8 mouse cellular contexts compared by ENCODE assay signal in the genomic region with DNA sequence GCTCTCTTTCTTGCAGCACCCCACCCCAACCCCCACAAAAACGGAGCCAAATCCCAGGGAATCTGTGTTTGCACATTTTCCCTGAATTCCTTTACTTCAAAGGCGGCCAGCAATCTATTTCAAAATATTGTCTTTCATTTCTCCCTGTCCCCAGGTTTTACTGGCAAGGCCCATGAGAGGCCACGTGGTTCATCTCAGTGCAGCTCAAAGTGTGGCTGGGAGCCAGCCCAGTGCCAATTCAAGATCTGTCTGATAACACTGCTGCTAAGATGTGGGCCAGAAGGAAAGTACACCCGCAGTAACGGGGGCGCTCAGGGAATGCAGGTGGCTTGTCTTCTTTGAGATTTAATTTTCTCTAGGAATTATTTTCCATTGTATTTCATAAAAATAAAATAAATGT. TPM values are rescaled to one million over a fixed set of nuclear protein-coding genes. Genes with fewer than 3 reads are reported as not detected.
A peak's percentile ranks its signal among the peaks of the same experiment; 100 is the strongest.
DNase-seq lines count a peak whose midpoint lies in the region; ATAC-seq and TF ChIP-seq lines count a peak whose summit lies in the region.

No protein-coding gene starts in this region.

- 20% methylated on average over 6 of the region's 6 CpGs for whole genome bisulfite sequencing in liver, adult 2 months
- WGBS in hindbrain, embryonic 12.5 days: 24% methylated on average over 6 of the region's 6 CpGs
- 21% methylated on average over 6 of the region's 6 CpGs for WGBS in stomach, embryonic 16.5 days

- DNase-seq in liver, adult 2 months (ENCODE audit: extremely low read depth, low read depth, low spot score): peak; percentile 86
- DNase-seq in liver: no peak
- DNase-seq in cerebellum, adult 18-20 months: peak; percentile 80 to 83
- DNase-seq in layer of hippocampus, adult 9-11 months: peak; percentile 63
- DNase-seq in lung, postnatal 25 days (ENCODE audit: low spot score): peak; percentile 67
- DNase-seq in embryo, embryonic 10 days (ENCODE audit: low spot score): no peak

- TF ChIP-seq CTCF in liver, adult 2 months (IDR thresholded peaks at IDR 0.05; ENCODE audit: low read depth, low read length): no peak

- no peak overlapping the region for H3K9ac ChIP-seq in liver, adult 2 months (ENCODE audit: low read depth, low read length)
- peak overlapping the region; percentile 59; the same call in 1 of the 2 replicates for H3K9ac ChIP-seq in hindbrain, embryonic 12.5 days
- peak overlapping the region; percentile 74; the same call in 1 of the 2 replicates for H3K9ac ChIP-seq in stomach, embryonic 16.5 days (ENCODE audit: low read length)

- no peaks in the 10 kb centered on the region; the same call in 1 of the 2 replicates for H3K27me3 ChIP-seq in liver, adult 2 months (ENCODE audit: control insufficient read depth, insufficient read depth, low read length)
- peaks cover 5% of the 10 kb centered on the region; the same call in 1 of the 2 replicates for H3K27me3 ChIP-seq in hindbrain, embryonic 12.5 days
- H3K27me3 ChIP-seq in stomach, embryonic 16.5 days (ENCODE audit: control insufficient read depth, insufficient read depth, low read length): no peaks in the 10 kb centered on the region

- no peak for TF ChIP-seq POLR2A in liver, adult 2 months (IDR thresholded peaks at IDR 0.05; ENCODE audit: extremely low read depth, insufficient read depth, low read length)

- H3K9me3 ChIP-seq in hindbrain, embryonic 12.5 days (replicated peaks): no peaks in the 10 kb centered on the region
- no peaks in the 10 kb centered on the region for H3K9me3 ChIP-seq in stomach, embryonic 16.5 days (replicated peaks; ENCODE audit: control insufficient read depth, low read length)

- peak overlapping the region; percentile 80 for H3K4me2 ChIP-seq in hindbrain, embryonic 12.5 days (replicated peaks)
- peak overlapping the region; percentile 97 for H3K4me2 ChIP-seq in stomach, embryonic 16.5 days (ENCODE audit: low read depth, low read length)

- no peak for ATAC-seq in hindbrain, embryonic 12.5 days (ENCODE audit: low FRiP score)
- ATAC-seq in stomach, embryonic 16.5 days (ENCODE audit: insufficient read depth, low FRiP score): no peak

- no peaks in the 10 kb centered on the region for H3K79me2 ChIP-seq in liver, adult 2 months (ENCODE audit: control insufficient read depth, insufficient read depth, low read length)

- peak overlapping the region; percentile 59; the same call in 1 of the 2 replicates for H3K4me3 ChIP-seq in liver, adult 2 months (ENCODE audit: insufficient read depth, low read depth, low read length)
- peak overlapping the region; percentile 39; the same call in 1 of the 2 replicates for H3K4me3 ChIP-seq in hindbrain, embryonic 12.5 days
- H3K4me3 ChIP-seq in stomach, embryonic 16.5 days (replicated peaks; ENCODE audit: low read length): peak overlapping the region; percentile 58

- H3K4me1 ChIP-seq in liver, adult 2 months (ENCODE audit: control insufficient read depth, insufficient read depth, low read length): peaks cover 2% of the 10 kb centered on the region; the same call in 1 of the 2 replicates
- peaks cover 15% of the 10 kb centered on the region for H3K4me1 ChIP-seq in hindbrain, embryonic 12.5 days
- peaks cover 12% of the 10 kb centered on the region for H3K4me1 ChIP-seq in stomach, embryonic 16.5 days (ENCODE audit: control insufficient read depth, insufficient read depth, low read length)

- no peak overlapping the region for H3K27ac ChIP-seq in liver, adult 2 months (replicated peaks; ENCODE audit: insufficient read depth, low read depth, low read length)
- no peak overlapping the region for H3K27ac ChIP-seq in hindbrain, embryonic 12.5 days
- no peak overlapping the region for H3K27ac ChIP-seq in stomach, embryonic 16.5 days (ENCODE audit: low read length)

- no peaks in the 10 kb centered on the region for H3K36me3 ChIP-seq in liver, adult 2 months (ENCODE audit: control insufficient read depth, insufficient read depth, low read length)
- peaks cover 31% of the 10 kb centered on the region for H3K36me3 ChIP-seq in hindbrain, embryonic 12.5 days
- no peaks in the 10 kb centered on the region for H3K36me3 ChIP-seq in stomach, embryonic 16.5 days (ENCODE audit: control insufficient read depth, insufficient read depth, low read length)

RNA-seq across cellular contexts. Expression of a gene that starts 27.5 kb away (rescaled TPM):
- 0.18 TPM in 1 of 2 replicates, not detected in the other for total RNA-seq in liver, adult 2 months (2014; rRNA removed)
- not detected in 2 replicates for polyA plus RNA-seq in liver, adult 2 months (2012; rRNA removed)
- polyA plus RNA-seq in hindbrain, embryonic 12.5 days (2016; fragmentation: Nextera tagmentation; extraction: Ambion mirVana): 5.1 and 6.4 TPM in 2 replicates
- 1.6 and 2.4 TPM in 2 replicates for polyA plus RNA-seq in stomach, embryonic 16.5 days (2015; fragmentation: Nextera tagmentation; extraction: Ambion mirVana)

RNA-seq across cellular contexts. Expression of a gene that starts 56.5 kb away (rescaled TPM):
- total RNA-seq in liver, adult 2 months (2014; rRNA removed): 0.09 and 0.27 TPM in 2 replicates
- 0.02 and 0.16 TPM in 2 replicates for polyA plus RNA-seq in liver, adult 2 months (2012; rRNA removed)
- polyA plus RNA-seq in hindbrain, embryonic 12.5 days (2016; fragmentation: Nextera tagmentation; extraction: Ambion mirVana): 33.1 and 36.8 TPM in 2 replicates
- 3.4 and 3.5 TPM in 2 replicates for polyA plus RNA-seq in stomach, embryonic 16.5 days (2015; fragmentation: Nextera tagmentation; extraction: Ambion mirVana)

Comparison
In these comparisons a context has a peak if more than half of its experiments do, and no peak if none do; other contexts are left out.
1. DNase-seq: peak in liver, adult 2 months (single experiment), cerebellum, adult 18-20 months (2 of 2), layer of hippocampus, adult 9-11 months (single experiment) and lung, postnatal 25 days (single experiment); none in liver (single experiment) and embryo, embryonic 10 days (single experiment).
2. Peak in every context shown above with its lines, with median percentiles within 50 percentile points of each other: H3K4me3 ChIP-seq.